Mouse (Mus musculus): Measurements from ENCODE around the gene Josd2. TPM values are rescaled to one million over a fixed set of nuclear protein-coding genes. Genes with fewer than 3 reads are reported as not detected.

The Josd2 gene
- total and polyA plus RNA-seq, 3 experiments: 22.1 to 162 (median 55.0) TPM

- ATAC-seq (ENCODE audit: extremely low read depth, insufficient number of reproducible peaks, low FRiP score, poor library complexity, severe bottlenecking) (no peak), DNase-seq (ENCODE audit: low spot score) (no peak)
- TF ChIP-seq GATA1 (IDR thresholded peaks at IDR 0.05; ENCODE audit: borderline replicate concordance, low read length): no peak
- TF ChIP-seq CTCF (IDR thresholded peaks at IDR 0.05; ENCODE audit: low read depth, low read length): no peak
- TF ChIP-seq GATA2 (IDR thresholded peaks at IDR 0.05; ENCODE audit: borderline replicate concordance, low read depth, low read length): no peak
- no peak for TF ChIP-seq TAL1 (conservative IDR thresholded peaks at IDR 0.05; ENCODE audit: low read depth, low read length)
- TF ChIP-seq POLR2AphosphoS5 (IDR thresholded peaks at IDR 0.05; ENCODE audit: insufficient replicate concordance, low read depth, low read length): no peak
- H3K9me3 ChIP-seq (replicated peaks): no peaks in the 10 kb centered on the region
- H3K4me1 ChIP-seq (ENCODE audit: insufficient read depth, low read depth, low read length): no peaks in the 10 kb centered on the region; the same call in 1 of the 2 replicates
- peaks cover 43% of the 10 kb centered on the region for H3K27me3 ChIP-seq (ENCODE audit: insufficient read depth, low read length)
- no peaks in the 10 kb centered on the region for H3K36me3 ChIP-seq (replicated peaks)
- no peak overlapping the region for H3K4me3 ChIP-seq (ENCODE audit: low read depth, low read length)
Observed at GRCm38 (mm10) chr7:44444886-44445527, 22.8 kb upstream of the Josd2 start.

GRCm38 (mm10) chr7:44445528-44445923 lies 22.3 kb upstream of the Josd2 start:
- TF ChIP-seq GATA1 (IDR thresholded peaks at IDR 0.05; ENCODE audit: borderline replicate concordance, low read length): no peak
- TF ChIP-seq TAL1 (conservative IDR thresholded peaks at IDR 0.05; ENCODE audit: low read depth, low read length): no peak
- no peak for TF ChIP-seq GATA2 (IDR thresholded peaks at IDR 0.05; ENCODE audit: borderline replicate concordance, low read depth, low read length)
- H3K27me3 ChIP-seq (ENCODE audit: insufficient read depth, low read length): peaks cover 38% of the 10 kb centered on the region
- no peaks in the 10 kb centered on the region for H3K36me3 ChIP-seq (replicated peaks)
- DNase-seq (ENCODE audit: low spot score) (no peak), ATAC-seq (ENCODE audit: extremely low read depth, insufficient number of reproducible peaks, low FRiP score, poor library complexity, severe bottlenecking) (no peak)
- no peak overlapping the region for H3K4me3 ChIP-seq (ENCODE audit: low read depth, low read length)
- H3K9me3 ChIP-seq (replicated peaks): no peaks in the 10 kb centered on the region
- no peaks in the 10 kb centered on the region; the same call in 1 of the 2 replicates for H3K4me1 ChIP-seq (ENCODE audit: insufficient read depth, low read depth, low read length)

GRCm38 (mm10) chr7:44446070-44446855 lies 21.5 kb upstream of the Josd2 start:
- Histone ChIP-seq H3K4me1 (ENCODE audit: insufficient read depth, low read depth, low read length) (no peaks in the 10 kb centered on the region; the same call in 1 of the 2 replicates), H3K9me3 (replicated peaks) (no peaks in the 10 kb centered on the region), H3K36me3 (replicated peaks) (no peaks in the 10 kb centered on the region), H3K27me3 (ENCODE audit: insufficient read depth, low read length) (peaks cover 38% of the 10 kb centered on the region; the same call in 1 of the 2 replicates), H3K4me3 (ENCODE audit: low read depth, low read length) (no peak overlapping the region)
- ATAC-seq (ENCODE audit: extremely low read depth, insufficient number of reproducible peaks, low FRiP score, poor library complexity, severe bottlenecking) (no peak), DNase-seq (ENCODE audit: low spot score) (no peak)
- no peak for TF ChIP-seq POLR2AphosphoS5 (IDR thresholded peaks at IDR 0.05; ENCODE audit: insufficient replicate concordance, low read depth, low read length)
- no peak for TF ChIP-seq GATA1 (IDR thresholded peaks at IDR 0.05; ENCODE audit: borderline replicate concordance, low read length)
- TF ChIP-seq CTCF (IDR thresholded peaks at IDR 0.05; ENCODE audit: low read depth, low read length): no peak
- TF ChIP-seq TAL1 (conservative IDR thresholded peaks at IDR 0.05; ENCODE audit: low read depth, low read length): no peak
- no peak for TF ChIP-seq GATA2 (IDR thresholded peaks at IDR 0.05; ENCODE audit: borderline replicate concordance, low read depth, low read length)

GRCm38 (mm10) chr7:44453256-44453655 lies 14.5 kb upstream of the Josd2 start:
- Histone ChIP-seq H3K9me3 (replicated peaks) (no peaks in the 10 kb centered on the region), H3K4me1 (ENCODE audit: insufficient read depth, low read depth, low read length) (peaks cover 5% of the 10 kb centered on the region), H3K27me3 (ENCODE audit: insufficient read depth, low read length) (peaks cover 17% of the 10 kb centered on the region; the same call in 1 of the 2 replicates), H3K4me3 (ENCODE audit: low read depth, low read length) (no peak overlapping the region), H3K36me3 (replicated peaks) (no peaks in the 10 kb centered on the region)
- TF ChIP-seq POLR2AphosphoS5 (IDR thresholded peaks at IDR 0.05; ENCODE audit: insufficient replicate concordance, low read depth, low read length) (no peak), GATA1 (IDR thresholded peaks at IDR 0.05; ENCODE audit: borderline replicate concordance, low read length) (no peak), CTCF (IDR thresholded peaks at IDR 0.05; ENCODE audit: low read depth, low read length) (no peak), GATA2 (IDR thresholded peaks at IDR 0.05; ENCODE audit: borderline replicate concordance, low read depth, low read length) (no peak), TAL1 (conservative IDR thresholded peaks at IDR 0.05; ENCODE audit: low read depth, low read length) (no peak)
- ATAC-seq (ENCODE audit: extremely low read depth, insufficient number of reproducible peaks, low FRiP score, poor library complexity, severe bottlenecking): no peak
- DNase-seq (ENCODE audit: low spot score): no peak

- Histone ChIP-seq H3K27me3 (ENCODE audit: insufficient read depth, low read length) (peaks cover 30% of the 10 kb centered on the region; the same call in 1 of the 2 replicates), H3K4me1 (ENCODE audit: insufficient read depth, low read depth, low read length) (peaks cover 5% of the 10 kb centered on the region), H3K36me3 (replicated peaks) (no peaks in the 10 kb centered on the region), H3K9me3 (replicated peaks) (peaks cover 2% of the 10 kb centered on the region; the same call in 1 of the 2 replicates), H3K4me3 (ENCODE audit: low read depth, low read length) (no peak overlapping the region)
- TF ChIP-seq POLR2AphosphoS5 (IDR thresholded peaks at IDR 0.05; ENCODE audit: insufficient replicate concordance, low read depth, low read length): no peak
- DNase-seq (ENCODE audit: low spot score) (no peak), ATAC-seq (ENCODE audit: extremely low read depth, insufficient number of reproducible peaks, low FRiP score, poor library complexity, severe bottlenecking) (no peak)
Observed at GRCm38 (mm10) chr7:44456302-44456701, 11.5 kb upstream of the Josd2 start.

GRCm38 (mm10) chr7:44460067-44460466 lies 7.7 kb upstream of the Josd2 start:
- ATAC-seq (ENCODE audit: extremely low read depth, insufficient number of reproducible peaks, low FRiP score, poor library complexity, severe bottlenecking) (no peak), DNase-seq (ENCODE audit: low spot score) (no peak)
- TF ChIP-seq GATA1 (IDR thresholded peaks at IDR 0.05; ENCODE audit: borderline replicate concordance, low read length) (no peak), GATA2 (IDR thresholded peaks at IDR 0.05; ENCODE audit: borderline replicate concordance, low read depth, low read length) (no peak), TAL1 (conservative IDR thresholded peaks at IDR 0.05; ENCODE audit: low read depth, low read length) (no peak), CTCF (IDR thresholded peaks at IDR 0.05; ENCODE audit: low read depth, low read length) (no peak), POLR2AphosphoS5 (IDR thresholded peaks at IDR 0.05; ENCODE audit: insufficient replicate concordance, low read depth, low read length) (no peak)
- Histone ChIP-seq H3K36me3 (replicated peaks) (no peaks in the 10 kb centered on the region), H3K9me3 (replicated peaks) (peaks cover 12% of the 10 kb centered on the region; the same call in 1 of the 2 replicates), H3K4me3 (ENCODE audit: low read depth, low read length) (no peak overlapping the region), H3K4me1 (ENCODE audit: insufficient read depth, low read depth, low read length) (peaks cover 7% of the 10 kb centered on the region), H3K27me3 (ENCODE audit: insufficient read depth, low read length) (peaks cover 28% of the 10 kb centered on the region; the same call in 1 of the 2 replicates)

All from G1E (cell line).